Mouse (Mus musculus): ENCODE results near the gene Tenm4.

Gene Tenm4

GRCm38 (mm10) chr7:96667688-96668087 lies 496.6 kb downstream of the Tenm4 start:
- no peak for DNase-seq (ENCODE audit: extremely low read depth, low read depth, low spot score)

GRCm38 (mm10) chr7:96670095-96670494 lies 499.0 kb downstream of the Tenm4 start:
- no peak for DNase-seq (ENCODE audit: extremely low read depth, low read depth, low spot score)

GRCm38 (mm10) chr7:96672322-96672914 lies 501.4 kb downstream of the Tenm4 start:
- DNase-seq (ENCODE audit: extremely low read depth, low read depth, low spot score) = no peak

GRCm38 (mm10) chr7:96677082-96677481 lies 506.0 kb downstream of the Tenm4 start:
- no peak for DNase-seq (ENCODE audit: extremely low read depth, low read depth, low spot score)

- DNase-seq (ENCODE audit: extremely low read depth, low read depth, low spot score) = no peak
Measured at GRCm38 (mm10) chr7:96678236-96678635, 507.2 kb downstream of the Tenm4 start.

GRCm38 (mm10) chr7:96679746-96680145 lies 508.7 kb downstream of the Tenm4 start:
- no peak for DNase-seq (ENCODE audit: extremely low read depth, low read depth, low spot score)

GRCm38 (mm10) chr7:96680405-96680804 lies 509.4 kb downstream of the Tenm4 start:
- DNase-seq (ENCODE audit: extremely low read depth, low read depth, low spot score) = no peak

GRCm38 (mm10) chr7:96681808-96682207 lies 510.8 kb downstream of the Tenm4 start:
- DNase-seq (ENCODE audit: extremely low read depth, low read depth, low spot score) = no peak

GRCm38 (mm10) chr7:96688141-96688540 lies 517.1 kb downstream of the Tenm4 start:
- no peak for DNase-seq (ENCODE audit: extremely low read depth, low read depth, low spot score)

- no peak for DNase-seq (ENCODE audit: extremely low read depth, low read depth, low spot score)
Measured at GRCm38 (mm10) chr7:96701097-96701845, 530.2 kb downstream of the Tenm4 start.

GRCm38 (mm10) chr7:96703958-96704357 lies 532.9 kb downstream of the Tenm4 start:
- no peak for DNase-seq (ENCODE audit: extremely low read depth, low read depth, low spot score)

GRCm38 (mm10) chr7:96705307-96706129 lies 534.5 kb downstream of the Tenm4 start:
- DNase-seq (ENCODE audit: extremely low read depth, low read depth, low spot score) = no peak

GRCm38 (mm10) chr7:96706531-96706930 lies 535.5 kb downstream of the Tenm4 start:
- DNase-seq (ENCODE audit: extremely low read depth, low read depth, low spot score) = no peak

- DNase-seq (ENCODE audit: extremely low read depth, low read depth, low spot score) = no peak
Measured at GRCm38 (mm10) chr7:96707112-96707511, 536.1 kb downstream of the Tenm4 start.

GRCm38 (mm10) chr7:96708071-96708470 lies 537.0 kb downstream of the Tenm4 start:
- no peak for DNase-seq (ENCODE audit: extremely low read depth, low read depth, low spot score)

GRCm38 (mm10) chr7:96708561-96708960 lies 537.5 kb downstream of the Tenm4 start:
- DNase-seq (ENCODE audit: extremely low read depth, low read depth, low spot score) = no peak

GRCm38 (mm10) chr7:96708968-96709367 lies 537.9 kb downstream of the Tenm4 start:
- no peak for DNase-seq (ENCODE audit: extremely low read depth, low read depth, low spot score)

- DNase-seq (ENCODE audit: extremely low read depth, low read depth, low spot score) = no peak
Measured at GRCm38 (mm10) chr7:96709891-96710290, 538.8 kb downstream of the Tenm4 start.

GRCm38 (mm10) chr7:96710658-96711071 lies 539.6 kb downstream of the Tenm4 start:
- no peak for DNase-seq (ENCODE audit: extremely low read depth, low read depth, low spot score)

GRCm38 (mm10) chr7:96712876-96713275 lies 541.8 kb downstream of the Tenm4 start:
- DNase-seq (ENCODE audit: extremely low read depth, low read depth, low spot score) = no peak

- no peak for DNase-seq (ENCODE audit: extremely low read depth, low read depth, low spot score)
Measured at GRCm38 (mm10) chr7:96716911-96717310, 545.9 kb downstream of the Tenm4 start.

Data from fat pad, adult 2 months (tissue).